Mouse (Mus musculus) cerebellum, adult 11 months (tissue): ENCODE measurements around the gene Man1c1.

ENCODE experiments used
- DNase-seq: peaks from one replicate; pipeline ENCODE4 v3.0.0; 2022

Man1c1 gene

DNA sequence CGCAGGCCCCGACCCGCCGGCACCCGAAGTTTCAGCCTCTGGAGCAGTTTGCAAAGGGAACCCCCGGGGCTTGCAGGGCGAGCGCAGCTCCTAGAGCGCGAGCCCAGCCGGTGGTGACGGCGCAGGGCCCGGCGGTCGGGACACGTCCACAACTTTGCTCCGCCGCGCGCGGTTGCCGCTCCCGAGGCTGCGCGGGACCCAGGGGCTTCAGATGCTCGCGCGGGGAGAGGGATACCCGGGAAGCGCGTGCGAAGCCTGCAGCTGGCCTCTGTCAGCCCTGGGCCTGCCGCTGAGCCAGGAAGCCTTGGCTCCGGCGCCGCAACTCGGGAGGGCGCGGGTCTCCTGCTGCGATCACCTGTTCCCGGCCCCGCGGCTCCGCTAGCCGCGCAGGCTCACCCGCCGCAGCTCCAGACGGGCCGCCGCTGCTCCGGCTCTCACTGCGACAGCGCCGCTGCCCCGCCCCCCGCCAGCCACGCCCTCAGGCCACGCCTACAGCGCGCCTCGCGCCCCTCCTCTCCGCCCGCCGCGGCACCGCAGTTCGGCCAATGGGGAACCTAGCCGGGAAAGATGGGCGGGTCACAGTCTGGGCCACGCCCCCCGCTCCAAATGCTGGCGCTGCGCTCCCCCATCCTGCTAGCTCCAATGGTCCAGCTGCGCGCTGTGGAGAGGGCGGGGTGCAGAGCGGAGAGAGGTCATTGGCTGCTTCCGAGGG is at the start of gene Man1c1:
Man1c1 (minus strand) TSS at position 456 of the 712 bp plus-strand sequence.
- DNase-seq = peak; percentile 99

- no peak for DNase-seq
Measured at GRCm38 (mm10) chr4:134753516-134754261, 49.6 kb upstream of the Man1c1 start.

DNA sequence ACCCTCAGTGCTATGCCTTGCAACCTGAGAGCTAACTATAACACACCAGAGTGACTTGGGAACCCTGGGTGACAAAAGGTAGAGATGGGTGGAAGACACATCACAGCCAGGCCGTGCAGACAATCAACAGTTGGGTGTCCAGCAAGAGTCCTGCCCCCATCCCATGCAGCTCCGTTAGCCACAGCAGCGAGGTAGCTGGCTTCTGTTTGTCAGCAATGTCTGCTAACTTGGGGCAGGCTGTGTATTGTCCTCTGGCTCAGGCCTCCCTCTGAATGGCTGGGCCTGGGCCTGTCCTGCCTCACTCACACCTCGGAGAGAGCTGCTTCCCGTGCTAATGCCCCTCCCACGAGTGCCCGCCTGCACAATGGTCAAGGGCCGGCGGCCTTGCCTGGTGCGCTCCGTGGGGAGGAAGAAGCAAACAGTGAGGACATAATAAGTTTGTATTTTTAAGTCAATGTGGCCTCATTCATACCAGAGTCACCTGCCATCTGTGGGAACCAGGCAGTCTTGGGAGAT is 48.9 kb upstream of the Man1c1 start:
- DNase-seq = no peak

- no peak for DNase-seq
Measured at GRCm38 (mm10) chr4:134751682-134752380, 47.7 kb upstream of the Man1c1 start.

- DNase-seq = no peak
Measured at GRCm38 (mm10) chr4:134750825-134751224, 46.7 kb upstream of the Man1c1 start.

DNA sequence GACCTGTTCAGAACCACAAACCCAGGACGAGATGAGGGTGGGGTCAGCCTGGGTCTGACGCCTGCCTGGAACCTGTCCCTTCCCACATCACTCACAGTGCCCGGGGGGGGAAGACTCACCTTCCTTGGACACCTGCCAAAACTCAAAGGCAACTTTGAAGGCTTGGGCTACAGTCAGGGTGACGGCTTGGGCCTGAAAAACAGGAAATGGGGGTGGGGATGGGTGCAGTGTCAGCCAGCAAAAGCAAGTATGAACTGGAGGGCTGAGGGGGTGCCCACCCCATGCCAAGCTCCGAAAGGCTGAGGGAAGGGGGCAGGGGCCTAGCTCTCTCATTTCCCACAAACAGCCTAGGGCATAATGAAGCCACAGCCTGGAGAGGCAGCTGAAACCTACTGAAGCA is 46.2 kb upstream of the Man1c1 start:
- DNase-seq = no peak

DNA sequence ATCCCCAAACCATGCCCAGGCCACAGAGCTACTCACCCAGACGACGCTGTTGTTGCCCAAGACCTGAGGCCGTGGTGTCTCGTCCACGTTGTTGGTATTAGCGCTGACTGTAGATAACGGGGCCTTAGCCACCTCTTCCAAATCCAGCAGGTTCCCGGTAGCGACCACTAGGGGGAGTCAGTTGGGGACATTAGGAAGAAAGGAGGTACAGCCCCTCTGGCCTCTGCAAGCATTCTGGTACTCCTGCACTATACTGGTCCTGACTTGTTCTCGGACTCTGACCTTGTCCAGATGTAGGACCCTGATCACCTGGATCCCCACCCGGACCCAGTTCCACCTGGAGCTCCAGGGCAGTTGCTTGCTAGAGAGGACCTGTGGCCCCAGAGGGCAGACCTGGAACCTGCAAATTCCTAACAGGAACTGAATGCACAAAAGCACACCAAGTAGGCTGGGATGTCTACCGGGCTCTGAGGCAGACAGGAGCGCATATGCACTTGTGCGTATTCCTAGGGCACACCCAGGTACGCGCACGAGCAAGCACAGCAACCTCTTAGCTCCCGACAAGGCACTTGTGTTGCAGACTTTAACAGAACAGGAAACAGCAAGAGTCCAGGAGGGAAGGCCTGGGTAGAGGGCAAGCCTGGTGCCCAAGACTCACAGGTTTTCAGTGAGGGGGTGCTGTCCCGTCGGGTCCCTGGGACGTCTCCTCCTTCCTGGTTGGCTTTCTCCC is 45.4 kb upstream of the Man1c1 start:
- no peak for DNase-seq

DNA sequence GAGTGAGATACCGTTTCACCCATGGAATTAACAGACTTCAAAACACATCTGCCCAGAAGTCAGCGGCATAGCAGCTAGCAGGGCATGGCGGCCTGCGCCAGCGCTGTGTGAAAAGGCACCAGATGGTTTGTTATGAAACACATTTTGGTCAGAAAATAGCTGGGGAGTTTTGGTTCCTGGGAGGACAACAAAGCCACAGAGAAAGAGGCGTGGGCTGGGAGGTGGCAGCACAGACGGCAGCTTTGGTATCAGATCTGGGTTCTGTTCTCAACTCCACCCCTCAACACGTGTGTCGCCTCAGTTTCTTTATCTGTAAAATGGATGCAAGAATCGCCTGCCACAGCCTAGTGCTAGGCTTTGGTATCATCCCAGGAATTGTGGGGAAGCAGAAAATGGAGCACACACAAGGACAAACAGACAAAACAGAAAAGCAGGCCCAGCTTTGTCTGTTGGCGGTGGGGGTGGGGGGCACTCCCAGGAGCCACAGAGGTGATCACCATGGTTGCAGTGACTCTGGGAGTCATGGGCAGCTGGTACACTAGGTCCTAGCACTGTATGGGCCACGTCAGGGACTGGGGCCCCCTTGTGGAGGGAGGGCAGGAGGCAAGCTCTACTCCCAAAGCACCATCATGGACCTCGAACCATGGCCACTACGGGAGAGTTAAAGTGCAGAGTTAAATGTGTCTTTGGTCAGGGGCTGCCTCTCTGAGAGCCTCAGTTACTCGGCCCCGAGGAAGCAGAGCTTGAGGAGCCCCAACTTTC is 42.0 kb upstream of the Man1c1 start:
- no peak for DNase-seq

DNA sequence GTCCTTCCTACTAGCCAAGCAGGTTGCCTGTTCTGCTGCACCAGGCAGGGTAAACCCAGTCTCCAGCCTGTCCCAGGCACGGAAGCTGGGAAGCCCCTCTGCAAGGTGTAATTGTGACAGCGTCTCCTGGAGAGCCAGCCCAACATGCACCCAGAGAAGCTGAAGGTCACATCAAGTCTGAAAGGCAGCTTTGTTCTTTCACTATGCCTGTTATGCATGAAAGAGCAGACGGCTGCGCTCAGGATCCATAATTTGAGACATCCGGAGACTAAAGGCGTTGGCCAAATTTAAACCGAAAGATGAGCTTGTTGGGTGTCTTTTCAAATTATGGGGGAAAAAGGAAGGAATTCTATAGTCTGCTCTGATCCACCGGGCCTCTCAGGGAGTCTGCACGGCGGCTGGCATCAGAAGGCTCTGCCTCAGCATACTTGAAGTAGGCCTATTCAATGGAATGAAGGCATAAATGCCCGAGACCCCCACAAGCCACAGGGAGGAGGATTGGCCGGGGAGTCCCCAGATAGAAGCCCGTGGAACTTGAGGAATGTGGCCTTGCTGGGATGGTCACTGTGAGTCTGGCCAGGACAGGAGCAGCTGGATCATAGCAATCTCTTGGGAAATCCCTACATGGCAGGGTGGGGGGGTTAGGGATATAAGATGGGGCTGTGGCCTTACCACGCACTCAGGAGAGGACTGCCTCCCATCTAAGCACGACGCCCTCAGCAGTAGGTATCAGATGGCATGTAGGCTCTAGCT is 40.0 kb upstream of the Man1c1 start:
- no peak for DNase-seq

DNA sequence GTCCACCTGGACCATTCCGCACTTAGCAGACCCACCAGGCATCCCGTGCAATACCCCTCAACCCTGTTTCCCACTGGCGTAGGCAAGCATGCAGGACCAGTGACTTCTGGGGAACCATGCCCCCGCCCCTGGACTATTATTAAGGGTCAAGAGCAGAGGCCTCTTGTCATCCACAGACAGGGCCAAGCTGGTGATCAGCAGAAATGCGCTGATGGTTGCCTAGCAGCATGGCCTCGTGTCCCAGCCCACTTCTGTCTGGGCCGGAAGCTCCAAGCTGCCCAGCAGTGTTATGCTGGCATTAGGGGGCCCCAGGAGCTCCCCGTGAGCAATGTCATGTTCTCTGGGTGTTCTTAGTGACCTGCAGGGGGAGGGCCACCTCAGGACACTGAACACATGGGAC is 37.9 kb upstream of the Man1c1 start:
- no peak for DNase-seq

GRCm38 (mm10) chr4:134740186-134740585 is 36.1 kb upstream of the Man1c1 start:
- DNase-seq = no peak

GRCm38 (mm10) chr4:134739530-134739929 is 35.4 kb upstream of the Man1c1 start:
- no peak for DNase-seq

GRCm38 (mm10) chr4:134737365-134737910 is 33.3 kb upstream of the Man1c1 start:
- DNase-seq = no peak

DNA sequence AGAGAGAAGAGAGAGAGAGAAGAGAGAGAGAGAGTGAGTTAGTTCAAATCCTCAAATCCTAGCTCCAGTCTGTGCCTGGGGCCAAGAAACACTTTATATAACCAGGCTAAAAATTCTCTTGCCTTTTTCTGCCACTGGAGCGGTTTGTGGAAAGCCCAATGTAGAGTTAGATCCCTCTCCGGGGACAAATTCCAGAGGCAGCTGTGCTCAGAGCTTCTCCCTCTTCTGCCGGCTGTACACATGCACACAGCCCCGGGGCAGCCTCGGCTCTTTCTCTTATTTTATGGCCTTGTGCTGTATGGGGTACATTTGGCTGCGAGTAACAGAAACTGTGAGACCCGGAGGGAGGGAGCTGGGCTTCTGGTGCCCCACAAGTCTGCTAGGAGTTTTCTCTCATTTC is 32.1 kb upstream of the Man1c1 start:
- no peak for DNase-seq

- DNase-seq = no peak
Measured at GRCm38 (mm10) chr4:134734629-134735081, 30.6 kb upstream of the Man1c1 start.

- DNase-seq = no peak
Measured at GRCm38 (mm10) chr4:134734038-134734628, 30.0 kb upstream of the Man1c1 start.

DNA sequence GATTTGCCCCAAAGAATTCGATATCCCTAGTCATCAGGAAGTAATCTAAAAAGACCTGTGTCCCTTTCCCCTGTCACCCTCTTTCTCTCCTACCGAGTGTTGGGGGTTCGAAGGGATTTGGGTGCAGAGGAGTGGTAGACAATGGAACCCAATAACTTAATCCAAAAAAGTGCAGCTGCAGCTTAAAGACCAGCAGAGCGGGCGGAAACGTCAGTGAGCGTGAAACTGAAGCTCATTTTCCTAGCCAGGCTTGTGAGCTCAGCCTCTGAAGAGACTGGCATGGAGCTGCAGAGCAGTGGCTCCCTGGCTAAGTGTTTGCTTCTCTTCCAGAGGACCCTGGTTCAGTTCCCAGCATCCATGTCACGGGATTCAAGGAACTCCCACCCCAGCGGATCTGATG is 29.3 kb upstream of the Man1c1 start:
- DNase-seq = no peak

- no peak for DNase-seq
Measured at GRCm38 (mm10) chr4:134730106-134730505, 26.0 kb upstream of the Man1c1 start.

- no peak for DNase-seq
Measured at GRCm38 (mm10) chr4:134725735-134726345, 21.8 kb upstream of the Man1c1 start.

DNA sequence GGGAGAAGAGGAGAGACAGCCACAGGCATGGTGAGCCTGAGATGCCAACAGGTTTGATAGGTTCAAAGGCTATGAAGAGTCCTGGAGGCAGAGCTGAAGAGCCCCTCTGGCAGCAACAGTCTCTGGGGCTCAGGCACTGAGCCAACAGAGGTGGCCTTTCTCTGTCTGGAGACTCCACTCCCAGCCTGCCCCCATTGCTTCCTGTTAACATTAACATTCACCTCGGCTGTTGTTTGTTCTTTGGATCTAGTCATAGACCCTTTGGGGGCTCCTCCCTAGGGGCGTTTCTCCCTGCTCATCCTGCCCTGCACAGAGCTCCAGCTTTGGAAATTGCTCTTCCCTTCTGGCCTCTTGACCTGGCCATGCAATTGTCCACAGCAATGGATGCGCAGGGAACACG is 20.9 kb upstream of the Man1c1 start:
- DNase-seq = no peak
